Mouse (Mus musculus) embryonic facial prominence, embryonic 15.5 days (tissue): ENCODE measurements at regions not wholly inside any gene's neighbourhood (a gene's known extent, or its start where the extent isn't known, plus 50 kb on each side); places are given as distances from the start of the nearest gene placed in this dataset.

ENCODE experiments used
- ATAC-seq: fragments of 200-750 bp; cut with Nextera tagmentation; 2 replicates; pipeline ENCODE4 v1.8.0; 2017; ENCODE audit warnings: low read depth, moderate TSS enrichment; ENCODE audit not compliant: insufficient number of reproducible peaks, low FRiP score, low TSS enrichment
- H3K27ac ChIP-seq: fragments of 300-500 bp; sonication (generic); replicated peaks from 2 replicates; pipeline ENCODE4 v1.5.1; 2015; ENCODE audit warnings: mild to moderate bottlenecking, inconsistent platforms
- H3K27me3 ChIP-seq: fragments of 300-500 bp; sonication (generic); 2 replicates; pipeline ENCODE4 v1.6.1; 2015; ENCODE audit warnings: inconsistent platforms
- H3K36me3 ChIP-seq: fragments of 300-500 bp; sonication (generic); 2 replicates; pipeline ENCODE4 v1.6.1; 2015; ENCODE audit warnings: mild to moderate bottlenecking, inconsistent platforms
- H3K4me1 ChIP-seq: fragments of 300-500 bp; sonication (generic); 2 replicates; pipeline ENCODE4 v1.6.1; 2015; ENCODE audit warnings: inconsistent platforms
- H3K4me2 ChIP-seq: fragments of 300-500 bp; sonication (generic); replicated peaks from 2 replicates; pipeline ENCODE4 v1.6.1; 2015; ENCODE audit warnings: mild to moderate bottlenecking, inconsistent platforms
- H3K4me3 ChIP-seq: fragments of 300-500 bp; sonication (generic); replicated peaks from 2 replicates; pipeline ENCODE4 v1.5.1; 2015; ENCODE audit warnings: mild to moderate bottlenecking, inconsistent platforms
- H3K9ac ChIP-seq: fragments of 300-500 bp; sonication (generic); 2 replicates; pipeline ENCODE4 v1.6.1; 2015; ENCODE audit warnings: inconsistent platforms
- H3K9me3 ChIP-seq: fragments of 300-500 bp; sonication (generic); replicated peaks from 2 replicates; pipeline ENCODE4 v1.6.1; 2016; ENCODE audit warnings: inconsistent platforms
- WGBS: fragments of 180-500 bp; shearing (Covaris S2); methylation state at CpG from one replicate; pipeline ENCODE4 v1.1.7; 2015; 5-methylcytosine and 5-hydroxymethylcytosine counted together

DNA sequence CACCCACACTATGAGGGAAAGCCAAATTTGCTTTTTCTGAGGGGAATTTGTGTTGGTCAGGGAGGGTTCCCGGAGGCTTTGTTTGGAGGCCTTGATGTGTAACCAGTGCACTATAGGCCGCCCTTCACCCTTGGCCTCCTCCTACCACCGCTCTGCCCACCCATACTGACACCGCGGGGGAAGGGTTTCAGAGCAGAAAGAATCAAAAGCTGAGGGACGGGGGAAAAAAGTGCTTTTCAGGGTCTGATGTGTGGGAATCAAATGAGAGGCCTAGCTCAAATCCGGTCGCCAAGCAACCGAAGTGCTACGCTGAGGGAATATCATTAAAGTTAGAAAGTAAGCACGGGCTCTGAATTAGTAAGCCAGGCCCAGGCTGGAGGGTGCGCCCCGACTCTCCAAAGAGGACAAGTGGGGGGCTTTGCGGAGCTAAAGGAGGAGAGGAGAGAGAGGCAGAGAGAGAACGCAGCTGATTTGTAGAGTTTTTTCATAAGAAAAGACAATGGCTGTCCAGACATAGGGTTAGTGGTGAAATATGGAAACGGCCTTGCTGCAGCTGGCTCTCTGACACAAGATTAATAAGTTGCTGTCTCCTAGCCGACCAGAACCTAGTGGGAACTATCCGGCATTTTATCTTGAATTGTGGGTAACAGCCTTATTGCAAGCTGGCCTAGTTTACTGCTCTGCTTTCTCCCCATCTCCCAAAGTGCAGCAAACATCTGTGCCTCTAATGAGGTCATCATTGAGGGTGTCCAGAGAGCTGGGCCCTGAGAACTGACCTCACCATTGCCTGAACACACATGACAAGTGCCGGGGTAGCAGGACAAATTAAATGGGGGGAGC is 438.3 kb downstream of the Sox2 start:
- H3K4me1 ChIP-seq, result no peaks in the 10 kb centered on the region
- no peak overlapping the region for H3K9ac ChIP-seq
- no peak overlapping the region for H3K27ac ChIP-seq
- WGBS, result 54% methylated on average over 19 of the region's 19 CpGs
- no peak overlapping the region for H3K4me2 ChIP-seq
- no peak for ATAC-seq
- no peaks in the 10 kb centered on the region for H3K27me3 ChIP-seq
- no peaks in the 10 kb centered on the region for H3K36me3 ChIP-seq
- no peak overlapping the region for H3K4me3 ChIP-seq
- no peaks in the 10 kb centered on the region for H3K9me3 ChIP-seq

DNA sequence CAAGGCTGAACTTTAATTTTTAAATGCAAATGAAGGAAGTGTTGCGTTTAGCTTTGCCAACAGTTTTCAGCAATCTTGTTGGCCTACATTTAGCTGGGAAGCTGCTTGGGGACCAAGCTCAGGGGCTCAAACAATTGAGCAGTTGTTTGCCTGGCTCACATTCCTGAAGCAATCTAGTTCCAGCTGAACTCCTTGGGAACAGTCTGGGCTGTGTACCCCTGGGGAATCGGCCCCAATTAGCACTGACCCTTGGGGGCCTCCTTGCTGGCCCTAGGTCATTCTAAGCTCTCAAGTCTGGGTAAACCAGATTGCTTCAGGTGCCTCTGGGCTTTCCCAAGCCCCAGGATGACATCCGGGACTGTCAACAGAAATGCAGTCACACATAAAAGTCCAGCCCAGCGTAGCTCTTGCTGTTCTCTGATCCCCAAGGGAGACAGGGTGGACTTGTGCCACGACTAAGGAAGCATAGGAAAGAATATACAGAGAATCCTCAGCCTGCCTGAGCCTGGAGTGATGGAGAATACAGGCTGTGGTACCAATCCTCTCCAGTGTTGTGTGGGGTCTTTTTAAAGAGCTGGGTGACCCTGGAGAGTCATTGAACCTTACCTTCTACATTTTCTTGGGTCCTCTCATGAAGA is 440.4 kb downstream of the Sox2 start:
- H3K9ac ChIP-seq, result no peak overlapping the region
- no peak overlapping the region for H3K4me3 ChIP-seq
- H3K27ac ChIP-seq, result no peak overlapping the region
- no peaks in the 10 kb centered on the region for H3K36me3 ChIP-seq
- H3K27me3 ChIP-seq, result no peaks in the 10 kb centered on the region
- H3K4me1 ChIP-seq, result no peaks in the 10 kb centered on the region
- H3K4me2 ChIP-seq, result no peak overlapping the region
- no peak for ATAC-seq
- no peaks in the 10 kb centered on the region for H3K9me3 ChIP-seq
- 21% methylated on average over 5 of the region's 5 CpGs for WGBS

DNA sequence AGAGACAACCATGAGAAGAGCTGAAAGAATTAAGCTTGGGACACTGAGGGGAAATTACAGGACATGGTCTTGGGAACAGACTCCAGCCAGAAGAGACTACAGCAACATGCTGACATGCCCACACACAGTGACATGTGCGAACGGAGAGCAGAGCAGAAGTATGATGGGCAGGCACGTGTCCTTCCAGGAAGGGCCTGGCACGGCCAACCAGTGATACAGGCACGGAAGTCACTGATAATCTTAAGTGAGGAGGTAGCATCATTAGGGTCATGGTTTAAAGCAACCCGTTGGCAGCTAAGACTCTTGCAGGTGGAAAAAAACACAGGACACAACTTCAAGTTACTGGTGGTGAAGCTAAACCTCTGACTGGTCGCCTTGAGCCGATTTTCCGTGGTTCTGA is 442.8 kb downstream of the Sox2 start:
- H3K4me1 ChIP-seq, result no peaks in the 10 kb centered on the region
- no peak overlapping the region for H3K4me3 ChIP-seq
- H3K9me3 ChIP-seq, result no peaks in the 10 kb centered on the region
- H3K36me3 ChIP-seq, result no peaks in the 10 kb centered on the region
- no peaks in the 10 kb centered on the region for H3K27me3 ChIP-seq
- no peak for ATAC-seq
- no peak overlapping the region for H3K27ac ChIP-seq
- no peak overlapping the region for H3K4me2 ChIP-seq
- 90% methylated on average over 9 of the region's 9 CpGs for WGBS
- no peak overlapping the region for H3K9ac ChIP-seq

- 93% methylated on average over 8 of the region's 8 CpGs for WGBS
- no peak for ATAC-seq
- H3K4me1 ChIP-seq, result no peaks in the 10 kb centered on the region
- no peaks in the 10 kb centered on the region for H3K36me3 ChIP-seq
- H3K27ac ChIP-seq, result no peak overlapping the region
- no peak overlapping the region for H3K9ac ChIP-seq
- no peaks in the 10 kb centered on the region for H3K9me3 ChIP-seq
- peaks cover 5% of the 10 kb centered on the region for H3K27me3 ChIP-seq
- H3K4me2 ChIP-seq, result no peak overlapping the region
- no peak overlapping the region for H3K4me3 ChIP-seq
Measured at GRCm38 (mm10) chr3:35095221-35095620, 445.0 kb downstream of the Sox2 start.

DNA sequence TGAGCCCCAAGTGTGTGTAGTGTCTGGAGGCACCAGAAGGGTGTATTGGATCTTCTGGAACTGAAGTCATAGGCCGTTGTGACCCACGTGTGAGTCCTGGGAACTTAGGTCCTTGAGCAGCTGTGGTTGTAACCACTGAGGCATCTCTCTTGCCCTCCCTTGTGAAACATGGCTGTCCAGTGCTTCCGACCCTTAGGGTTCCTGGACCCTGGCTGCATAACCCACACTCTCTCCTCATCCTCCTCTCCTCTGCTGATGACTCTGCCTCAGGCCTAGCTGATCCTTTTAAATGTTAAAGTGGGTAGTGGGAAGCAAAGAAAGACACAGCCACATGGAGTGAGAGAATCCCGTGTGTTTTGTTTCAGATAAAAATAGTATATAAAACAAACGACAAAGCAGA is 446.2 kb downstream of the Sox2 start:
- Histone ChIP-seq H3K9ac (no peak overlapping the region), H3K27ac (no peak overlapping the region), H3K4me1 (no peaks in the 10 kb centered on the region), H3K36me3 (no peaks in the 10 kb centered on the region), H3K4me2 (no peak overlapping the region), H3K9me3 (no peaks in the 10 kb centered on the region), H3K27me3 (peaks cover 8% of the 10 kb centered on the region), H3K4me3 (no peak overlapping the region)
- WGBS, result 77% methylated on average over 5 of the region's 5 CpGs
- ATAC-seq, result no peak

DNA sequence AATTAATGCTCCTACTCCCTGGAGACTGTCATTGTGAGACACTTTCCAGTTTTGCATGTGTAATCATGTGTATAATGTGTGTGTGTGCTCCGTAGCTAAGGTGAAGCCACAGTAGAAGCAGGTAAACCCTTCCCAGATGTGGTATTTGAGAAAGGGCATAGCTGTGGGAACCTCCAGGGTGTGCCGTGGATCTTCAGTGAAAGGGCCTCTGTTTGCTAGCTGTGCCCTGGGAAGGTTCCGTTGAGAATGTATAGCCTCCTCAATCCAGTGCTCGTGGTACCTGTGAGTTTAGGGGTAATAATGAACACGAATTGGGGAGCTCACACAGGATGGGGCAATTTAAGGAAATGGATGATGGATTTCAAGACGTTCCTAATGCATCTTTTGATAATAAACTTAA is 447.6 kb downstream of the Sox2 start:
- Histone ChIP-seq H3K9me3 (no peaks in the 10 kb centered on the region), H3K4me2 (no peak overlapping the region), H3K27me3 (peaks cover 8% of the 10 kb centered on the region), H3K36me3 (no peaks in the 10 kb centered on the region), H3K9ac (no peak overlapping the region), H3K4me3 (no peak overlapping the region), H3K27ac (no peak overlapping the region), H3K4me1 (peaks cover 9% of the 10 kb centered on the region; the same call in 1 of the 2 replicates)
- WGBS, result 70% methylated on average over 6 of the region's 6 CpGs
- no peak for ATAC-seq

DNA sequence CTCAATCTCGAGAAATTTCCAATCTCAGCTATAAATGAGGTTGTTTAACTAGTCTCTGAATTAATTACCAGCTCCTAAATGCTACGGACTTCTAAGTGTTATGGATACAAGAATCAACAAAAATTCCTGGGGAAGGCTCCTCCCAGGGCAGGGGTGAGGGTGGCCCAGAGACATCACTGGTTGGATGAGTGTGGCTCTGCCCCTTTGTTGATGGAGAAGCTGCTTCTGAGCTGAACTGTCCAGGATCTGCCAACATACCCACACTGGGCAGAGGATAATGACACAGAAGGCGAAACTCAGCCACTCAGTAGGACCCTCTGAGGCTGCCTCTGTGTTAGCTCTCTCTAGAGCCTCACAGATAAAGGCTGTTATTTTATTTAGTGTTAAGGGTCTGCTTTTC is 449.0 kb downstream of the Sox2 start:
- Histone ChIP-seq H3K9me3 (no peaks in the 10 kb centered on the region), H3K27ac (no peak overlapping the region), H3K27me3 (peaks cover 13% of the 10 kb centered on the region), H3K9ac (no peak overlapping the region), H3K36me3 (no peaks in the 10 kb centered on the region), H3K4me1 (peaks cover 11% of the 10 kb centered on the region; the same call in 1 of the 2 replicates), H3K4me2 (no peak overlapping the region), H3K4me3 (no peak overlapping the region)
- no peak for ATAC-seq
- WGBS, result 60% methylated on average over 3 of the region's 3 CpGs

GRCm38 (mm10) chr3:35099876-35100420 is 449.7 kb downstream of the Sox2 start:
- Histone ChIP-seq H3K9me3 (no peaks in the 10 kb centered on the region), H3K27ac (no peak overlapping the region), H3K4me1 (peaks cover 11% of the 10 kb centered on the region; the same call in 1 of the 2 replicates), H3K4me3 (no peak overlapping the region), H3K4me2 (no peak overlapping the region), H3K36me3 (no peaks in the 10 kb centered on the region), H3K9ac (no peak overlapping the region), H3K27me3 (peaks cover 15% of the 10 kb centered on the region)
- WGBS, result 69% methylated on average over 10 of the region's 10 CpGs
- no peak for ATAC-seq

- 70% methylated on average over 8 of the region's 8 CpGs for WGBS
- Histone ChIP-seq H3K9ac (no peak overlapping the region), H3K27me3 (peaks cover 22% of the 10 kb centered on the region), H3K36me3 (no peaks in the 10 kb centered on the region), H3K4me3 (no peak overlapping the region), H3K27ac (no peak overlapping the region), H3K9me3 (no peaks in the 10 kb centered on the region), H3K4me1 (peaks cover 11% of the 10 kb centered on the region; the same call in 1 of the 2 replicates), H3K4me2 (no peak overlapping the region)
- no peak for ATAC-seq
Measured at GRCm38 (mm10) chr3:35101286-35101685, 451.1 kb downstream of the Sox2 start.

DNA sequence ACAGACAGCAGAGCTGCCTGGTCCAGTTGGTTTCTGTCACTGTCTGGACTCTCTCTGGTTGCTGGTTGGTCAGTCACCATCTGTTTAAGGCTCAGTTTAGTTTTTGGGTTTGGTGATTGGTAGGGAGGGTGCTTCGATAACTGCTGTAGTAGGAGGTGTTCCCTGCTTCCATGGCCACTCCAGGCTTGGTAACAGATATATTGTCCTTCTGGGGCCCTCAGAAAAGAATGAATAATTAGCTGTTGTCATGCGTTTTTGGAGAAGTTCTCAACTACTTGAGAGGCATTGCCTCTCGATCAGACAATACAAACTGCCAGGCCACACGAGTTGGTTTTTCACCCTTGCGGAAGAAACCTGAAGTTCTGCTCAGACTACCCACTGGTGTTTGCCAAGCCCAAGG is 451.7 kb downstream of the Sox2 start:
- ATAC-seq, result no peak
- H3K9ac ChIP-seq, result no peak overlapping the region
- peaks cover 11% of the 10 kb centered on the region; the same call in 1 of the 2 replicates for H3K4me1 ChIP-seq
- H3K4me3 ChIP-seq, result no peak overlapping the region
- H3K4me2 ChIP-seq, result no peak overlapping the region
- no peaks in the 10 kb centered on the region for H3K36me3 ChIP-seq
- peaks cover 22% of the 10 kb centered on the region for H3K27me3 ChIP-seq
- H3K9me3 ChIP-seq, result no peaks in the 10 kb centered on the region
- WGBS, result 65% methylated on average over 5 of the region's 5 CpGs
- no peak overlapping the region for H3K27ac ChIP-seq

DNA sequence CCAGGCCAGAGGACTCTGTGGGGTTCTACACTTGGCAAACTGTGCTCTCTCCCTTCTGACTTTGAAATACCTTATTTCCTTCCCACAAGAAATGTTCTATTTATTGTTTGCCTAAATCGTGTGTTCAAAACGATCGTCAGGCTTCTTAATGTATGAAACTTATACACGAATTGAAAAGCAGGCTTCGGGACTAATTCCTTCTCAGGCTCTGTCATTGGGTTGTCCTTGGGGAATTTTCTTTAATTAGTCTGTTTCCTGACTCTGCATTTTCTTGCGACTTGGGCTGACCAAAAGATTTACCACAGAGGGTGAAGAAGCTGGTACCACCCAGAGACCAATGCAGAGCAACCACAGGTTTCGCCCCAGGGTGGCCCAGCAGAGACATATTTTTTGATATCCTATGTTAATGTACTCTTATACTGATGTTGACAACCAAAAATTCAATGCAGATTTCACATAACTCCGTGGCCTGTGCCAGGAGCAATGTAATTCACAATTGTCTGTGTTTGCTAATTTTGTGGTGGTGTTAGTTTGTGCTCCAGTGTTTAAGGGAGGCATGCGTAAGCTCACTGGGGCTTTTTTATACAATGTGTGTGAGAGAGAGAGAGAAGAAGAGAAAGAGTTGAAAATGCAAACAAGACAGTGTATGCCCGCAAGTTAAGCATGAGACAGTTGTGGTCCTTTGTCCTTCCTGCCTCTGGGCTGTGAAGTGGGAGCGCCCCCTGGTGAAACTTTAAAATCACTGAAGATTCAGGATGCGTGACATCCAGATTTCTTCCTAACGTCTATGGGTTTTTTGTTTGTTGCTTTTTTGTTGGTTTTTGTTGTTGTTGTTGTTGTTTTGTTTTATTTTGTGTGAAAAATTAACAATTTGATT is 452.7 kb downstream of the Sox2 start:
- no peak overlapping the region for H3K4me2 ChIP-seq

More for the DNA sequence above, 452.7 kb downstream of the Sox2 start:
- WGBS, result 19% methylated on average over 13 of the region's 13 CpGs
- Histone ChIP-seq H3K9ac (no peak overlapping the region), H3K9me3 (no peaks in the 10 kb centered on the region), H3K36me3 (no peaks in the 10 kb centered on the region), H3K27ac (no peak overlapping the region), H3K27me3 (peaks cover 22% of the 10 kb centered on the region), H3K4me1 (peaks cover 11% of the 10 kb centered on the region; the same call in 1 of the 2 replicates), H3K4me3 (no peak overlapping the region)
- peak; percentile 49 for ATAC-seq
